Mouse (Mus musculus) spleen, adult 2 months (tissue): ENCODE data around the gene Mrc2.
A peak's percentile ranks its signal among the peaks of the same experiment; 100 is the strongest.

Source experiments
- CTCF ChIP-seq: fragments of 200-500 bp; IDR thresholded peaks from 2 replicates; pipeline ENCODE4 v1.5.1; 2011; ENCODE audit warnings: mild to moderate bottlenecking, inconsistent platforms; ENCODE audit not compliant: insufficient read depth, insufficient read length, insufficient replicate concordance; ENCODE audit errors: extremely low read depth
- POLR2A ChIP-seq: fragments of 200-500 bp; IDR thresholded peaks from 2 replicates; pipeline ENCODE4 v1.6.1; 2011; ENCODE audit warnings: low read depth, low read length, inconsistent platforms

- TF ChIP-seq CTCF = peak; percentile 72; the same call in 1 of the 2 replicates
- TF ChIP-seq POLR2A = no peak
These were observed 55.0 kb downstream of the Mrc2 start for GRCm38 (mm10) chr11:105347162-105348161.
